Mouse (Mus musculus): ENCODE measurements around the gene Espnl. TPM values are rescaled to one million over a fixed set of nuclear protein-coding genes. Genes with fewer than 3 reads are reported as not detected.

Gene Espnl
- polyA plus RNA-seq, 1 experiment from 2014 or later = 0.18 TPM

Other genes starting within 250 kb of the Espnl start
- 1.4 and 1.5 TPM in 2 replicates for gene Rbm44, start 177.0 kb upstream of the Espnl start, polyA plus RNA-seq (2016; fragmentation: Nextera tagmentation; extraction: Ambion mirVana)
- gene Ramp1, start 142.3 kb upstream of the Espnl start, polyA plus RNA-seq (2016; fragmentation: Nextera tagmentation; extraction: Ambion mirVana) = 1.2 and 1.9 TPM in 2 replicates
- gene Ube2f, start 71.8 kb upstream of the Espnl start, polyA plus RNA-seq (2016; fragmentation: Nextera tagmentation; extraction: Ambion mirVana) = 72.4 and 72.9 TPM in 2 replicates
- 12.3 and 14.2 TPM in 2 replicates for gene Scly, start 23.7 kb upstream of the Espnl start, polyA plus RNA-seq (2016; fragmentation: Nextera tagmentation; extraction: Ambion mirVana)
- 0.46 and 1.3 TPM in 2 replicates for gene Klhl30, start 28.9 kb downstream of the Espnl start, polyA plus RNA-seq (2016; fragmentation: Nextera tagmentation; extraction: Ambion mirVana)
- gene Erfe, start 44.4 kb downstream of the Espnl start, polyA plus RNA-seq (2016; fragmentation: Nextera tagmentation; extraction: Ambion mirVana) = 1.7 and 1.8 TPM in 2 replicates
- gene Ilkap, start 76.7 kb downstream of the Espnl start, polyA plus RNA-seq (2016; fragmentation: Nextera tagmentation; extraction: Ambion mirVana) = 171 and 174 TPM in 2 replicates
- gene Hes6, start 92.0 kb downstream of the Espnl start, polyA plus RNA-seq (2016; fragmentation: Nextera tagmentation; extraction: Ambion mirVana) = 134 and 139 TPM in 2 replicates
- gene Per2, start 137.2 kb downstream of the Espnl start, polyA plus RNA-seq (2016; fragmentation: Nextera tagmentation; extraction: Ambion mirVana) = 2.5 TPM in 2 replicates
- 12.4 and 14.1 TPM in 2 replicates for gene Traf3ip1, start 172.6 kb downstream of the Espnl start, polyA plus RNA-seq (2016; fragmentation: Nextera tagmentation; extraction: Ambion mirVana)
- 9.0 and 9.2 TPM in 2 replicates for gene Asb1, start 218.5 kb downstream of the Espnl start, polyA plus RNA-seq (2016; fragmentation: Nextera tagmentation; extraction: Ambion mirVana)